Comparison of ENCODE assay signal across 8 mouse cellular contexts in genomic region chr2:60123061-60123874, GRCm38 (mm10).
DNase-seq lines count a peak whose midpoint lies in the region; ATAC-seq and TF ChIP-seq lines count a peak whose summit lies in the region.

No protein-coding gene starts in this region.

- no peak for ATAC-seq in kidney, postnatal 0 days (replicated peaks; ENCODE audit: low FRiP score, low read depth)
- ATAC-seq in embryonic facial prominence, embryonic 11.5 days (replicated peaks; ENCODE audit: insufficient number of reproducible peaks, low FRiP score, low TSS enrichment, low read depth) = no peak
- ATAC-seq in intestine, embryonic 16.5 days = no peak
- no peak for ATAC-seq in neural tube, embryonic 13.5 days (ENCODE audit: low read depth)

- H3K9me3 ChIP-seq in kidney, postnatal 0 days (replicated peaks; ENCODE audit: low read length) = no peaks in the 10 kb centered on the region
- no peaks in the 10 kb centered on the region for H3K9me3 ChIP-seq in embryonic facial prominence, embryonic 11.5 days (replicated peaks; ENCODE audit: control insufficient read depth, low read length)
- H3K9me3 ChIP-seq in intestine, embryonic 16.5 days (ENCODE audit: control insufficient read depth, low read length) = no peaks in the 10 kb centered on the region
- no peaks in the 10 kb centered on the region for H3K9me3 ChIP-seq in neural tube, embryonic 13.5 days

- peak overlapping the region; percentile 33; the same call in 1 of the 2 replicates for H3K4me2 ChIP-seq in kidney, postnatal 0 days (ENCODE audit: low read length)
- peak overlapping the region; percentile 13; the same call in 1 of the 2 replicates for H3K4me2 ChIP-seq in embryonic facial prominence, embryonic 11.5 days (ENCODE audit: low read depth, low read length)
- H3K4me2 ChIP-seq in intestine, embryonic 16.5 days (ENCODE audit: low read depth, low read length) = 0 out of 2 replicates have a peak overlapping the region, but pooled peaks have one; percentile 25
- peak overlapping the region; percentile 59 for H3K4me2 ChIP-seq in neural tube, embryonic 13.5 days

- H3K27ac ChIP-seq in kidney, postnatal 0 days = no peak overlapping the region
- no peak overlapping the region for H3K27ac ChIP-seq in embryonic facial prominence, embryonic 11.5 days (replicated peaks; ENCODE audit: low read depth, low read length)
- H3K27ac ChIP-seq in intestine, embryonic 16.5 days (ENCODE audit: low read length) = no peak overlapping the region
- H3K27ac ChIP-seq in neural tube, embryonic 13.5 days (replicated peaks) = peak overlapping the region; percentile 54

- no peak overlapping the region for H3K9ac ChIP-seq in kidney, postnatal 0 days (ENCODE audit: low read depth, low read length)
- H3K9ac ChIP-seq in embryonic facial prominence, embryonic 11.5 days (replicated peaks; ENCODE audit: low read length) = no peak overlapping the region
- no peak overlapping the region for H3K9ac ChIP-seq in intestine, embryonic 16.5 days (ENCODE audit: low read depth, low read length)
- H3K9ac ChIP-seq in neural tube, embryonic 13.5 days = peak overlapping the region; percentile 58

- H3K4me3 ChIP-seq in kidney, postnatal 0 days (replicated peaks; ENCODE audit: low read depth, low read length) = no peak overlapping the region
- H3K4me3 ChIP-seq in embryonic facial prominence, embryonic 11.5 days (ENCODE audit: low read depth, low read length) = no peak overlapping the region
- H3K4me3 ChIP-seq in intestine, embryonic 16.5 days (ENCODE audit: low read length) = no peak overlapping the region
- H3K4me3 ChIP-seq in neural tube, embryonic 13.5 days = peak overlapping the region; percentile 34

- H3K4me1 ChIP-seq in kidney, postnatal 0 days (replicated peaks; ENCODE audit: insufficient read depth, low read length) = peaks cover 13% of the 10 kb centered on the region; the same call in 1 of the 2 replicates
- no peaks in the 10 kb centered on the region for H3K4me1 ChIP-seq in embryonic facial prominence, embryonic 11.5 days (ENCODE audit: control insufficient read depth, insufficient read depth, low read length)
- peaks cover 20% of the 10 kb centered on the region for H3K4me1 ChIP-seq in intestine, embryonic 16.5 days (ENCODE audit: control insufficient read depth, insufficient read depth, low read length)
- H3K4me1 ChIP-seq in neural tube, embryonic 13.5 days (replicated peaks) = peaks cover 60% of the 10 kb centered on the region

- TF ChIP-seq CTCF in kidney, postnatal 0 days (IDR thresholded peaks at IDR 0.05; ENCODE audit: low read depth) = no peak

- DNase-seq in kidney, postnatal 0 days (ENCODE audit: low spot score) = no peak
- DNase-seq in kidney, adult 9 months = no peak
- DNase-seq in embryonic facial prominence, embryonic 11.5 days (ENCODE audit: low spot score) = no peak
- DNase-seq in left cerebral cortex, postnatal 14 days (ENCODE audit: low spot score in 2 of 2) = no peak
- no peak for DNase-seq in spleen, postnatal 10 days (ENCODE audit: low spot score in 2 of 2)
- no peak for DNase-seq in layer of hippocampus, adult 8-10 months (ENCODE audit: low spot score in 2 of 2)

- WGBS in kidney, postnatal 0 days = 52% methylated on average over 6 of the region's 6 CpGs
- WGBS in embryonic facial prominence, embryonic 11.5 days = 52% methylated on average over 6 of the region's 6 CpGs
- 20% methylated on average over 6 of the region's 6 CpGs for WGBS in intestine, embryonic 16.5 days
- 35% methylated on average over 6 of the region's 6 CpGs for WGBS in neural tube, embryonic 13.5 days

- no peaks in the 10 kb centered on the region for H3K36me3 ChIP-seq in kidney, postnatal 0 days (ENCODE audit: insufficient read depth, low read length)
- H3K36me3 ChIP-seq in embryonic facial prominence, embryonic 11.5 days (replicated peaks; ENCODE audit: control insufficient read depth, insufficient read depth, low read depth, low read length) = no peaks in the 10 kb centered on the region
- no peaks in the 10 kb centered on the region for H3K36me3 ChIP-seq in intestine, embryonic 16.5 days (ENCODE audit: control insufficient read depth, insufficient read depth, low read length)
- H3K36me3 ChIP-seq in neural tube, embryonic 13.5 days = no peaks in the 10 kb centered on the region

- intact Hi-C loops in left cerebral cortex, postnatal 14 days (cut with DNase I) = loop anchor here (5.0 to 10.0 kb wide), 2 partner anchors 86 to 138 kb away; no protein-coding TSS in a partner anchor

- H3K27me3 ChIP-seq in kidney, postnatal 0 days (ENCODE audit: insufficient read depth, low read length) = no peaks in the 10 kb centered on the region
- no peaks in the 10 kb centered on the region for H3K27me3 ChIP-seq in embryonic facial prominence, embryonic 11.5 days (ENCODE audit: control insufficient read depth, insufficient read depth, low read length)
- no peaks in the 10 kb centered on the region for H3K27me3 ChIP-seq in intestine, embryonic 16.5 days (replicated peaks; ENCODE audit: control insufficient read depth, insufficient read depth, low read length)
- no peaks in the 10 kb centered on the region for H3K27me3 ChIP-seq in neural tube, embryonic 13.5 days
